Mouse (Mus musculus) adrenal gland, postnatal 25 days (tissue): ENCODE data around the gene Ccdc160. TPM values are rescaled to one million over a fixed set of nuclear protein-coding genes. Genes with fewer than 3 reads are reported as not detected.

Experiments
- DNase-seq: peaks from one replicate; pipeline ENCODE4 v3.0.0; 2021; ENCODE audit warnings: mixed read lengths
- long read RNA-seq: library from polyadenylated mRNA; stranded (forward); transcript quantifications from one replicate; pipeline ENCODE4 v2.0.0, GENCODE M21; 2021
- total RNA-seq: library from RNA; stranded (reverse); gene quantifications from 2 replicates; pipeline ENCODE4 v1.2.3, GENCODE M21; 2021

The Ccdc160 gene
- 13.6 and 14.0 TPM in 2 replicates for total RNA-seq
- long read RNA-seq, transcript Ccdc160-201 (2 exons, 1,536 nt), result major isoform, 33 of 34 reads
- long read RNA-seq, partial matches to known transcripts, result 0 of 34 reads
- long read RNA-seq, other reads (novel, unspliced or antisense), result 1 of 34 reads

DNA sequence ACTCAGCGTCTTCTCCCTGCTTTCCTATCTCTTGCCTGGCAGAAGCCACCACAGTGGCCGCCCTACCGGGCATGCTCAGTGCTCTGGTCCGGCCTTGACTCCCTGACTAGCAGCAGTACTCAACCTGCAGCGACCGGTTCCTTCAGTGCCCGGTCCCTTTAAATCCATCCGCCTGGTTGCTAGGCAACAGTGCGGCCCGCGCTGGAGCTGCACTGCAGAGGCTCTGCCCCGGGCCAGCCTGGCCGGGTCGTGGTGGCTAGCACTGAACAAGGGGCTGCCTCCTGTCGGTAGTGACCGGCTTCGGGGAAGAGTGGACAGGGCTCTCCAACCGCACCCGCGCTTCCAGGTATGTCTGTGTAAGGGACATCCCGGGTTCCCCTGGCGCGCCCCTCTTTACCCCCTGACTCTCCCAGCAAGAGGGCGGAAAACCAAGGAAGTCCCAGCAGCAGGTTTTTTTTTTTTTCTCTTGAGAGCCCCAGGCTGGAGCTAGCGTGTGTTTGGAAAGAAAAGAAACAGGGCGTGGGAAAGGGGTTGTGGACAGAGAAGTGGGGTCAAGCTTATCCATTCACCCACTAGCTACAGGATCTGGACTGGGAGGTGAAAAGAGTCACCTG is at the start of gene Ccdc160:
TSS of gene Ccdc160 (plus strand) at position 221 of the 614 bp plus-strand sequence.
- peak; percentile 78 for DNase-seq

DNA sequence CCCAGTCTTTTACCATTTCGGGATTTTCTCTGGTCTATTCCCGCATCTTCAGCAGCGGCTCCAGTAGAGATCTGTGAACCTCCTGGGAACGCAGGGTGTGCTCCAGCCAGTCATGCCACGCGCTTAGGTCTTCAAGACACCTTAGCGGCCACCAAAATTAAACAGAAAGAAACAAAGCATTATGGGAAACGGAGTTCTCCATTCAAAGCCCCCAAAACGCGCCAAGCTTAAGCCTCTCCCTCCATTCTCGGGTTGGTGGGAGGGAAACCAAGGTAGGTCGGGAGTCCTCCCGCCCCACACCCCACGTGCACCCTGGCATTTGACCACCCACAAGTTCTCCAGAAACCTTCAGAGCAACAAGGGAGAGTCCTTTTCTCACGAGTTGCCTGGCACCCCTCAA is 47.2 kb upstream of the Ccdc160 start:
- DNase-seq, result no peak

DNA sequence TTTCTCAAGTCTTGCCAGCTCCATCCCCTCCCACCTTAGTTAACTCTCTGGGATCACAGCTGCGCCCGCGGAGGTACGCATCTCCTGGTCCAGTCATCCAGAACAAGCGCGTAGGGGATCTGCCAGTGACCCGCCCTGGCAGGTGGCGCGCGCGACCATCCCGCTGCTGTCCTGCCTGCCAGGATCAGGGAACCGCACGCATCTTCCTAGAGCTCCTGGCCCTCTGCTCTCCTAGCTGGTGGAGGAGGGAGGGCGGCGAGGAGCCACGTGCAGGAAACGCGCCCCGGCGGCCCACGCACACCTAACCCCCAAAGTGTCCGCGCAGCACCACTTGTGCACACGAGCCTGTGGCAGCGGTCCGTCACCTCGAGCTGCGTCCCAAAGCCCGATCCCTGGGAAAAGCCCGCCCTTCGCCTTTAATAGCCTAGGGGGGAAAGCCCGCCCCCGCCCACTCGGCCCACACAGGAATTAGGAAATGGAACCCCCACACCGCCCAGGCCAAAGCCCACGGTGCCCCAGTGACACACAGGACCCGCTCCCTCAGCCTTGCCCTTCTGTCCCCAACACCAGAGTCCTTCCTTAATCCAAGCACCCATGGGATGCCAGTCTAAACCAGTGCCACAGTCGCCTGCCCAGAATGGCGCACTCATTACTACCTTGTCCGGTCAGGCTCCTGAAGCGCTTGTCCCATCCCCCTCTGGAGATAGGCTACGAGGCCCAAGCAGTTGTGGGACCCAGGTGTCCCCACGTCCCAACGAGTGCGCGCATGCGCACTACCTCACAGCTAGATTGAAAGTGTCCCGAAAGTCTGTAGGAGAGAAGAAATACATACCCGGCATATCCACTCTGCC is 46.6 kb upstream of the Ccdc160 start:
- peak; percentile 1 for DNase-seq

DNA sequence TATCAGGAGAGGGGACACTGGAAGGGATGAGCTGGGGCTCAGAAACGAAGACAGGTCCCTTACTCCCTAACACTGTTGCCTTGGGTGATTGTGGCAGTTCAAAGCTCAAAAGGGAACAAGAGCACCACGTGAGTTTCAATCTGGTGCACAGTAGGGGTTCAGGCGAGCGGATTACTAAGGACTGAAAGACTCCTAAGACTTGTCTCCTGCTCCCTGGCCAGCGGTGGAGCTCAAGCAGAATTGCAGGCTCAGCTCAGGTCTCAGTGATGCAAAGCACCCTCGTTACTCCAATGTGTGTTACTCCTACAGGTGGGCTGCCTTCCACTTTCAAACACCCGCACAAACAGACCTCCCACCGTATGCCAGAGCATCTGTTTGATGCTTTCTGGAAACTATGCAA is 45.5 kb upstream of the Ccdc160 start:
- DNase-seq, result no peak

DNA sequence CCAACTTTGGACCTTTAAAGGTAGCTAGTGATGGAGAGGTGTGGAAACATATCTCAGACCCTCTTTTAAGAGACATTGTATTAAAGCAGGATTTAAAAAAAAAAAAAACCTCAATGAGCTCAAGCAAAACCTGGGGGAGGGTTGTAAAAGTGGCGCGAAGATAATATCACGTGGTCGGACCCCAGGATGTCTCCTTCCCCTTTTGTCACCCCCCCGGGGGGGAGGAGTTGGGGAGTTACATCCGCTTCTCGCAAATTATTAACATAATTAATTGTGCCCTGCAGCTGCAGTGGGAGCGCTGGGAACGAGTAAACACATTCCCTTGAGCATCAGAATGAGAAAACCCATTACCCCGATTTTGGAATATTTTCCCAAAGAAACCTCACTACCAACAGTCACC is 45.1 kb upstream of the Ccdc160 start:
- DNase-seq, result no peak

DNA sequence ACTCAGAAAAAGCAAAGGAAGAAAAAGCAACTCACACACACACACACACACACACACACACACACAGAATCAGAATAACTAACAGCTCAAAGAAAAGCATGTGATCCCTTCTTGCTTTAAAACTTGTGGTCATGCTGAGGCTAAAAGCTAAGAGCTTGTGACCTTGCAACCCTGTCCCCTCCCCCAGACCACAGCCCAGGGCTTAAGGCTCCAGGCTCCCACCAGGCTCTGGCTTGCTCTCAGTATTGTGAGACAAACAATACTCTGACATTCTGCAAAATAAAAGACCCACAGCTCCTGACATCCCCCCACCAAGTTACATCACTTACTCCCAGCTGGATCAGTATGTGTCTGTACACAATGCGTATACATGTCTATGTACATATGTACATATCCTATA is 44.2 kb upstream of the Ccdc160 start:
- no peak for DNase-seq

DNA sequence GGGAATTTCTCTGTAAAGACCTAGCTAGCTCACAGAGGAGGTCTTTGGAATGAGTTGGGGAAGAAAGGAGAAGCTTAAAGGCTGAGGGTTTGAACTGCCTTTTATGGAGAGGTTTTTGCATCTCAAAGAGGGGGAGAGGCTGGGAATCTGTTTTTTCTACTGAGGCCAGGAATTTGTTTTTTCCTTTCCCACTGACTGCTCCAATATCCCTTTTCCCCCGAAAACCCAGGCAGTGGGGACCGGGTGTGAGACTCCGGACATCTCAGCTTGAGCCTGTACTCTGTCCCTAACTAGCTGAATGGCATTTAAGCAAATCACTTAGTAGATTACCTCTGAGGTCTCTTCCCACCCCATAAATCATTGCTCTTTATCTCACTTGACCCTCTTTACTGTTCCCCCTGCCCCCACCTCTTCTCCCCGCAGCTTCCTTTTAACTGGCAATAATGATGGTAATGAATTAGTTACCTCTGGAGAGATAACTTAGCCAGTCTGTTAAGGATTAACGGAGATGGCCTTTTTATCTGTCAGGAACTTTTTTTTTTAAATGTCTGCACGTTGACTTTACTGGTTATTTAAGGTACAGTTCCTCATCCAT is 37.4 kb upstream of the Ccdc160 start:
- no peak for DNase-seq

DNA sequence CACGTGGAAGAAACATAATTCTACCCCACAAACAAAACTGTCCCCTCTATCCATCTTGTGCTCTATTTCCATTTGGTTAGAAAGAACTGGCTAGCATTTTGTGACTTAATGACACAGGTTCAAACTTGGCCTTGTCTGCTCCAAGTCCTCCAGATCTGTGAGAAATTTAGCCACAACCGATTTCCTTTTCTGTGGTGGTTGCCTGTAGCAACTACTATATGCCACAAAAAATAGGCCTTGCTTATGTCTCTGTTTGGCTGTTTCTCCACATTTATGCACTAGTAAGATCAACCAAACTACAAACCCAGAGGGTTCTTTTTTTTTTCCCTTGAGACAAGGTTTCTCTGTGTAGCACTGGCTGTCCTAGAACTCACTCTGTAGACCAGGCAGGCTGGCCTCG is 33.8 kb upstream of the Ccdc160 start:
- no peak for DNase-seq

DNA sequence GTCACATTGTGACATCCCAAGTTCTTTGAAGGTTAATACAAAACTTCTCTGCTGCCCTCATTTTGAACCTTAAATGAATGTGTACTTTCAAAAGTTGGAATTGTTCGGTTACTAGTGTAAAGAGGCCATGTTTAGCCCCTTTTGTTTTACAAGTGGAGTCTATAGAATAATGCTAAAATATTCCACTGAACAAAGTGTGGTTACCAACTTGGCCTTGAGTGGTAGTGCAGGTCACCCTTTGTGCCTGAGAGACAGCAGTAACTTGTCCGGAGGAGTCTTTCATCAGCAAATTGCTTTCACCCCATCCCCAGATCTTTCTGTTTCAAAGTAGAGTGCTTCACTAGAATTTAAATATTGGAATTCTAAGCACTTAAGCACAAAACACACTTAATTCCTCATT is 31.8 kb upstream of the Ccdc160 start:
- DNase-seq, result no peak

DNA sequence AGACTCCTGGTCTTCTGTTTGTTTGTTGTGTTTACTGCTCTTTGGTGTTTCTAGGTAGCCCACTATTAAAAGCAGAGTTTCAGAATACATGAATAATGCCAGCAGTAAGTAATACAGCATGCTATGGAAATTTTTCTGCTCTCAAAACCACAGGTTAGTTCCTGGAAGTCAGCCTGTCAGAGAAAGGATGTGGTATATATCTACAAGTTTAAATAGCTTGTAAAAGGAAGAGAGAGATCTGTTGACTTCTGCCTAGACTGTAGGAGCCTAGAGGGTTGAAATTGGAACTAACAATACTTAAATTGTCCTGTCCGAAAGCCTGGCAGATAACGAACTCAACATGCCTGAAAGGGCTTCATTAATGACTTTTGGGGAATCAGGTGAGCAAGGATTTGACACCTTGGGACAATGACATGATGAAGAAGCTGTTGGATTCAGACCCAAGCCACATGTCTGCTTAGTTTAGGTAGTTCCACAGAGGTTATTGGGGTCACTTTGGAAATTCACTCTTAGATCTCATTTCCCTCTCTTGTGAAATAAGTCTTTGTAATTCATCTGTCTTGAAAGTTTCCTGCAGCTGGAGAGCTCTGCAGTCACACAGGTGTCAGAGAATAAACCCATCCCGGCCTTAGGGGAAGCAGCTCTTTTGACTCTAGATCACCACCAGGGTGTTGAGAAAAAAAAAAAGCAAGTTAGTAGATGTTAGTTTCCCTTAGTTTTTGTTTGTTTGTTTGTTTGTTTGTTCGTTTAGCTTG is 30.6 kb upstream of the Ccdc160 start:
- no peak for DNase-seq

DNA sequence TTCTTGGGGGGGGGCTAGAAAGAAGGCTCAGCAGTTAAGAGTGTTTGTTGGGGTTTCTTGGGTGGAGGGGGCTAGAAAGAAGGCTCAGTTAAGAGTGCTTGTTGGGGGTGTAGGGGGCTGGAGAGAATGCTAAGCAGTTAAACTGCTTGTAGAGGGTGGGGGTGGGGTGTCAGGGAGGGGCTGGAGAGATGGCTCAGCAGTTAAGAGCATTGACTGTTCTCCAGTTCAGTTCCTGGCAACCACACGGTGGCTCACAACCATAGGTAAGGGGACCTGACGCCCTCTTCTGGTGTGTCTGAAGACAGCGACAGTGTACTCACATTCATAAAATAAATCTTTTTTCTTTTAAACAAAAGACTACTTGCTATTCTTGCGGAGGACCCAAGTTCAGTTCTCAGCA is 28.8 kb upstream of the Ccdc160 start:
- DNase-seq, result no peak

DNA sequence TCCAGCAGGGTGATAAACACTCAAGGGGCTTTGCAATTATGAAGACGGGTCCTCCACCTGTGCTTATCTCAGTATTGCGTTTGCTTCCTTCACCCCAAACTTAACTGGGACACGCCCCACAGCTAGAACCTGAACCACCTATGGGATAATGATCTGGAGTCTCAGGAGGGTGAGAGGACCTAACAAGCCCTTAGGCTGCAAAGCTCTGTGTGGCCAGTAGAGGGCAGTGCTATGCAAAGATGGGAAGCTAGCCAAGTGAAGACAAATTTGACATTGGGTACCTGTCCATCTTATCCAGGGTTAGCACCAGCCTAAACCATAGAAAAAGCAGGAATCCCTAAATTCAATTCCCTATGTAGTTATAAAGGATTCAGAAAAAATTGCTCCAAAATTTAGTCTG is 15.0 kb upstream of the Ccdc160 start:
- peak; percentile 25 for DNase-seq

DNA sequence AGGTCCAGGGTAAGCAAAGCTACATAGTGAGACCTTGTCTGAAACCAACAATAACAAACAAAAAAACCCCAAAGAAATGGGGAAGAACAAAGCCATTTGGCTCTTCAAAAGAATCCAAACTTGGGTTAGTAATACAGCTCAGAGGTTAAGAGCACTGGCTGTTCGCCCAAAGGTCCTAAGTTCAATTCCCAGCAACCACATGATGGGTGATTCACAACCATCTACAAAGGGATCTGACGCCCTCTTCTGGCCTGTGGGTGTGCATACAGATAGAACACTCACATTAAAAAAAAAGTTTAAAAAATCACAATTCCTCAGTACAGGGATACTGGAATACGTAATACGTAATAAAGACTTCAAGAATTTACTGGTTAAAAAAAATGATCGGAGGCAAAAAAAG is 13.3 kb upstream of the Ccdc160 start:
- DNase-seq, result no peak

DNA sequence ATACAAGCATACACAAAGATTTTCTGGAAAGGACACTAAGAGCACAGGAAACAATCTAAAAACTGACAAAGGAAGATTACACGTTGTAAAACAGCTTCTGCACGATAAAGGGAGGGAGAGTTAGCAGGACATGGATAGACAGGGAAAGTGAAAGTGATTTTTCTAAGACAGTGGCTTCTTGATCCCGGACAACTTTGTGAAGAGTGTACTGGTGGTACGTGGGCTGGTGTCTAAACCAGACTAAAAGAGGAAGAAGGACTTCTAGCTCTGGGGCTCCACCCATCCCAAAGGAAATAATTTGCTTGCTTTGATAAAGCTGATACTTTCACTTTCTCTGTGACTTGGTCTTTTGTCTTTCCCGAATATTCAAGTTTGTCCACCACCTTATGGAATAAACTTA is 7.1 kb upstream of the Ccdc160 start:
- DNase-seq, result no peak

DNA sequence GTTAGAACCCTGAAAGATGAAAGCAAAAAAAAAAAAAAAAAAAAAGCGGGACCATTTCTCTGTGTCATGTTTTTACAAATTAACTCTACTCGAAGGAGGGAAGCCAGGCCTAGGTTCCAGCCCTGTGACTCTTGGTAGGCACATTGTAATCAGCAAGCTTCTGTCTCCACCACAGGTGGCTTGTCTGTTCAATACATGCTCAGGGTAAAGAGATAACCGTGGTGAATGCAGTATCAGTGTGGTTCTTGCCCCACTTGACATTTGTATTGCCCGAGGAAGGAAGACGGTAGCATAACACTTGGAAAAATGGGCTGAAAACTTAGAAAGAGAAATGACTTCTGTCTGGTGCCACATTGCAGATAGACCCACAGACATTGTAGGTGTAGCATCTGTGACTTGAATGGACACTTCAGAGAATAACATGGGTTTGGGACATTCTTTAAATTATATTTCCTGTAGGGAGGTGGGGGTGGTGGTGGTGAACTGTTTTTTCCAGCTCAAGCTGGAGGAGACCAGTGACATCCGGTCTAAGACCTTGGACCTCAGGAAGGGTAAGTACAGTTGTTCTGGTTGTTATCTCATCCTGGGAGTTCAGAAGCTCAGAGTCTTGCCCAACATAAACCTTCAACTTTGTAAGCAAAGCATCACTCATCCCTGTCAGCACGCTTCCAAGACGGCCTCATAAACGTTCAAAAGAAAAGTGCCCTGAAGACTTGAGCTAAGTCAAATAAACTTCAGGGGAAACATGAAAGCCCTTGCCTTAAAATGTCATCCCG is 1.1 kb downstream of the Ccdc160 start:
- DNase-seq, result no peak

DNA sequence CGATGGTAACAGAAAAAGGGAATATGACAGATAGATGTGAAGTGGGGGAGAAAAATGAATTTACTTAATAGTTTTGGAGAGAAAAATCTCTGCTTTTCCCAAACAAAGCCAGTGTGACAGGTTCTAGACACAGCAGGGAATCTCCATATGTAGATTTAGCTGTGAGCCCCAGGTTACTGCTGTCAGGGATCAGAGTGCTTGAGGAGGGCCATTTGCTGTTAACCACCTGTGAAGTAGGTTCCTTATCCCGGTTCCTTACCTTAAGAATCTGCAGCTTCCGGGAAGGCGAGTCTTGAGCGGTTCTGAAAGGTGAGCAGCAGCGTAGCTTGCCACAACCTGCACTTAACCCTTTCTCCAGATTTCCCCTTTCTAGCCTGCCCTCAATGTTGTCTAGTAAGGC is 1.9 kb downstream of the Ccdc160 start:
- no peak for DNase-seq

DNA sequence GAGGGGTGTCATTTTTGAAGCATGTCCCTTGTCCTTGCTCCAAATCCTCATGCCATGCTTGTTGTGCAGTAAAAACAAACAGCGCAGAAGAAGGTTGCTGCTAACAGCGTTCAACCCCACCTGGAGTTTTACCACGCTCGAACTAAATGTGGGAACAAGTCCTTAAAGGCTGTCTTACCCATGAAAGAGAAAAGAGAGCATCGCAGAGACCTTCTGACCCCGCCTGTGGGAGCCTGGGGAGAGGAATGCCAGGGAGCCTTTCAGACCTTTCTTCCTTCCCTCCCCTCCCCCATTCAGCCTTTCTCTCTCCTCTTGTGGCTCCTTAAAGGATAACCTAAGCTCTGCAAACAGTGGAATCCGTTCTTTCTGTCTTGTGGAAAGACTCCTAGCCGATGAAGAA is 4.8 kb downstream of the Ccdc160 start:
- no peak for DNase-seq

DNA sequence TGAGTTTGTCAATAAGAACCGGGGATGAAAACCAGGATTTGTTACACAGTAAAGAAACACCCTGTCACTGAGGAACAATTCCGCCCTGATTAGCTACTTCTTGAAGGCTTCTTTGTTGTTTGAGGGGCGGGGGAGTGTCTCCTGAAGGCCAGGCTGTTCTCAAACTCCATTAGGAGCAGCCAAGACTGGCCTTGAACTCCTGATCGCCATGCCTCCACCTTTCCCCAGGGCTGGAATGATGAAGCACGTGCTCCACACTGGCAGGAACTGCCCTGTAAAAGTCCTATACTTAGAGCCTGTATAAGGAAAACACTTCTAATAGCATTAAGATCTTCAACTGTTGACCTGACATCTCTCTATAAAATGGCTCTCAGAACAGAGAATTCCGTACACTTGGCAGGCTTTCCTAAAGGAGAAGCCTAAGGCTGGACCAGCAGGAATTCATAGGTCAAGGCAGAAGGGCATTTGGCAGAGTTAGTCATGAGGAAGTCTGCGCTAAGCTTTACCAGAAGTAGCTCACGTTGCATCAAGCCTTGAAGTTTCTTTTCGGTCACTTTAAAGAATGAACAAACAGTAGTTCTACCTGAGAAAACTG is 6.1 kb downstream of the Ccdc160 start:
- DNase-seq, result no peak

DNA sequence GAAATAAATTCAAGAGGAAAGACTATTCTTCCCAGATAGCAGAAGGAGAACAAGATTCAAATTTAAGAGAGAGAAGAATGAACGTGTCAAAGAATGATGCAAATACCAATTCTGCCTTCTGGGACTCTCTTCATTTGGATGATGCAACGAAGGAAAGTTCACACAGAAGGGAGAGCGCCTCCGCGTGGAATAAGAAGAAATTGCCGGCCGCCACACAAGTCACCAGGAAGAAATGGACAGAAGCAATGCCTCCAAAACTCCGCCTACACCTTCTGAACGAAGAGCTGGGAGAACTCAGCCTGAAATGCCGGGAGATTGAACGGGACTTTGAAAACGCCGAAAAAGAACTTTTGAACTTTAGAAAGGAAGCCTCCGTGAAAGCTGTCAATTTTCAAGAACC is 7.3 kb downstream of the Ccdc160 start:
- no peak for DNase-seq

DNA sequence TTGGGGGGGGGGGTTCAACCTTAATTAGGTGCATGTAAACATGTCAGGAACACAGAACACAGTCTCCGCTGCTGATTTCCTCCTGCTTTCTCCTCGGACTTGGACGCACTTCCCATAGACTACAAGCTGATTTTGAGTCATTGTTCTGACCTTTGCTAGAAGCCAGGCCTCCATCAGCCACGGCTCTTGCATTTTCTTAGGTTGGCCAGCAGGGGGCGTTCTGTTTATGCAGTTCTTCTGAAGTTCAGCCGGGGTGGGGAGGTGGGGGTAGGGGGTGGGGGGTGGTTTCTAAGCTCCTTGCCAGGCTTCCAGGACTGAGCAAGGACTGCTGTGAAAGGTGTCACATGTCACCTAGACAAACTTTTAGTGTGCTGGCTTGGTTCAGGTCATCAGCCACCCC is 8.6 kb downstream of the Ccdc160 start:
- DNase-seq, result peak; percentile 28

DNA sequence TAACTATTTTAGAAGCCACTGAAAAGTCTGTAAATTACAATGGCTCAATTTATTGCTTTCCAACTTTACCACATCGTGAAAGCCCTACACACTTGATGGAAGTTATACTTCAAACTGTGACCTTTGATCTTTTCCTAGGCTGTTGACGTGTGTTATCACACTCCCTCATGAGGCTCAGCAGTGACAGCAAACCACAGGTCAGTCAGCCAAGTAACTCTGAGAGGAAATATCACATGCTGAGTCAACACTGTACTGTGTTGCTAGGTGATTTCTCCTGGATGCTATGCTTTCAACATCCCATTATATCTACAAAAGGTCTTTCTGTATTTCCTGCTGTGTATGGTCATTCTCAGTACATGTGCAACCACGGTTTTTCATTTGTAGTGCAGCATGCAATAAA is 28.3 kb downstream of the Ccdc160 start:
- no peak for DNase-seq
